ENCODE assay signal across 8 mouse cellular contexts in genomic region chr11:6273607-6274006, GRCm38 (mm10). TPM values are rescaled to one million over a fixed set of nuclear protein-coding genes. Genes with fewer than 3 reads are reported as not detected.
DNase-seq lines count a peak whose midpoint lies in the region; ATAC-seq and TF ChIP-seq lines count a peak whose summit lies in the region.

No protein-coding gene starts in this region.

- H3K9ac ChIP-seq in hindbrain, embryonic 14.5 days: peak overlapping the region; percentile 93
- peak overlapping the region; percentile 90 for H3K9ac ChIP-seq in liver, embryonic 15.5 days

- H3K4me1 ChIP-seq in G1E (ENCODE audit: insufficient read depth, low read depth, low read length): peaks cover 27% of the 10 kb centered on the region
- peaks cover 25% of the 10 kb centered on the region for H3K4me1 ChIP-seq in hindbrain, embryonic 14.5 days (replicated peaks; ENCODE audit: control insufficient read depth, insufficient read depth, low read length)
- peaks cover 24% of the 10 kb centered on the region for H3K4me1 ChIP-seq in liver, embryonic 15.5 days (replicated peaks)

- no peak for TF ChIP-seq CTCF in G1E (IDR thresholded peaks at IDR 0.05; ENCODE audit: low read depth, low read length)

- H3K27me3 ChIP-seq in G1E (ENCODE audit: insufficient read depth, low read length): no peaks in the 10 kb centered on the region
- H3K27me3 ChIP-seq in hindbrain, embryonic 14.5 days (ENCODE audit: control insufficient read depth, insufficient read depth, low read length): no peaks in the 10 kb centered on the region
- no peaks in the 10 kb centered on the region for H3K27me3 ChIP-seq in liver, embryonic 15.5 days

- peak overlapping the region; percentile 97 for H3K4me3 ChIP-seq in G1E (ENCODE audit: low read depth, low read length)
- peak overlapping the region; percentile 85 for H3K4me3 ChIP-seq in hindbrain, embryonic 14.5 days (replicated peaks; ENCODE audit: low read length)
- peak overlapping the region; percentile 91 for H3K4me3 ChIP-seq in liver, embryonic 15.5 days (replicated peaks)

- 0 out of 2 replicates have a peak, but pooled peaks have one; percentile 11 for ATAC-seq in frontal cortex, adult (ENCODE audit: low TSS enrichment)
- ATAC-seq in G1E (ENCODE audit: extremely low read depth, insufficient number of reproducible peaks, low FRiP score, poor library complexity, severe bottlenecking): no peak
- ATAC-seq in hindbrain, embryonic 14.5 days (ENCODE audit: low FRiP score): no peak
- no peak for ATAC-seq in liver, embryonic 15.5 days (ENCODE audit: insufficient read depth)
- ATAC-seq in erythroid progenitor cell, adult 5-6 weeks (replicated peaks; ENCODE audit: low FRiP score, poor library complexity, severe bottlenecking): no peak

- DNase-seq in frontal cortex, postnatal 25 days (ENCODE audit: low spot score in 2 of 2): no peak
- DNase-seq in G1E (ENCODE audit: low spot score): no peak
- no peak for DNase-seq in hindbrain, embryonic 14.5 days (ENCODE audit: low spot score)
- DNase-seq in layer of hippocampus, postnatal 25 days (ENCODE audit: extremely low spot score in 1 of 2, low spot score in 1 of 2): no peak
- DNase-seq in frontal cortex, postnatal 10 days (ENCODE audit: low spot score in 2 of 2): no peak

- WGBS in hindbrain, embryonic 14.5 days: 59% methylated on average over 11 of the region's 11 CpGs
- WGBS in liver, embryonic 15.5 days (ENCODE audit: insufficient replicate concordance): 28% methylated on average over 11 of the region's 11 CpGs

- no peak overlapping the region for H3K27ac ChIP-seq in hindbrain, embryonic 14.5 days
- H3K27ac ChIP-seq in liver, embryonic 15.5 days (replicated peaks): no peak overlapping the region

- H3K9me3 ChIP-seq in G1E (replicated peaks): no peaks in the 10 kb centered on the region
- no peaks in the 10 kb centered on the region for H3K9me3 ChIP-seq in hindbrain, embryonic 14.5 days (ENCODE audit: control insufficient read depth, low read length)
- no peaks in the 10 kb centered on the region for H3K9me3 ChIP-seq in liver, embryonic 15.5 days (replicated peaks)

- H3K4me2 ChIP-seq in hindbrain, embryonic 14.5 days (replicated peaks): peak overlapping the region; percentile 96
- peak overlapping the region; percentile 95 for H3K4me2 ChIP-seq in liver, embryonic 15.5 days

- peaks cover 45% of the 10 kb centered on the region for H3K36me3 ChIP-seq in G1E (replicated peaks)
- peaks cover 40% of the 10 kb centered on the region for H3K36me3 ChIP-seq in hindbrain, embryonic 14.5 days (replicated peaks; ENCODE audit: control insufficient read depth, insufficient read depth)
- H3K36me3 ChIP-seq in liver, embryonic 15.5 days (replicated peaks): peaks cover 19% of the 10 kb centered on the region

RNA-seq across cellular contexts. Expression of gene Tmed4, which starts 1.1 kb away (rescaled TPM):
- total RNA-seq in G1E (2014; fragmentation: Nextera tagmentation): 39.7 and 45.1 TPM in 2 replicates
- total RNA-seq in G1E (2017): 34.7 and 36.1 TPM in 2 replicates
- 33.2 and 38.1 TPM in 2 replicates for polyA plus RNA-seq in G1E (2012)
- 117 and 121 TPM in 2 replicates for polyA plus RNA-seq in hindbrain, embryonic 14.5 days (2014; fragmentation: Nextera tagmentation; extraction: Ambion mirVana)
- polyA plus RNA-seq in liver, embryonic 15.5 days (2015; fragmentation: Nextera tagmentation; extraction: Ambion mirVana): 39.8 and 41.4 TPM in 2 replicates
- 100 to 1,000 TPM; 102 TPM for total RNA-seq in layer of hippocampus, postnatal 25 days (2021)
- 13.4 and 13.7 TPM in 2 replicates for total RNA-seq in erythroid progenitor cell, adult 5-6 weeks (2015; ENCODE audit: low replicate concordance)
- total RNA-seq in erythroid progenitor cell, adult 5-6 weeks (2017; ENCODE audit: low replicate concordance): 5.1 and 12.1 TPM in 2 replicates

RNA-seq across cellular contexts. Expression of gene Ddx56, which starts 6.0 kb away (rescaled TPM):
- total RNA-seq in G1E (2014; fragmentation: Nextera tagmentation) (35.8 and 40.6 TPM in 2 replicates), G1E (2017) (42.5 and 47.4 TPM in 2 replicates)
- 16.9 and 20.4 TPM in 2 replicates for polyA plus RNA-seq in G1E (2012)
- polyA plus RNA-seq in hindbrain, embryonic 14.5 days (2014; fragmentation: Nextera tagmentation; extraction: Ambion mirVana): 68.1 and 69.9 TPM in 2 replicates
- polyA plus RNA-seq in liver, embryonic 15.5 days (2015; fragmentation: Nextera tagmentation; extraction: Ambion mirVana): 44.0 and 44.1 TPM in 2 replicates
- total RNA-seq in layer of hippocampus, postnatal 25 days (2021): 10 to 100 TPM; 41.4 to 43.1 TPM
- total RNA-seq in erythroid progenitor cell, adult 5-6 weeks (2015; ENCODE audit: low replicate concordance): 8.4 and 11.2 TPM in 2 replicates
- 3.2 and 6.4 TPM in 2 replicates for total RNA-seq in erythroid progenitor cell, adult 5-6 weeks (2017; ENCODE audit: low replicate concordance)

RNA-seq across cellular contexts. Expression of gene Ogdh, which starts 17.8 kb away (rescaled TPM):
- total RNA-seq in G1E (2014; fragmentation: Nextera tagmentation) (97.5 and 108 TPM in 2 replicates), G1E (2017) (57.7 and 65.5 TPM in 2 replicates)
- 33.1 and 49.5 TPM in 2 replicates for polyA plus RNA-seq in G1E (2012)
- 123 and 130 TPM in 2 replicates for polyA plus RNA-seq in hindbrain, embryonic 14.5 days (2014; fragmentation: Nextera tagmentation; extraction: Ambion mirVana)
- polyA plus RNA-seq in liver, embryonic 15.5 days (2015; fragmentation: Nextera tagmentation; extraction: Ambion mirVana): 89.7 and 97.6 TPM in 2 replicates
- total RNA-seq in layer of hippocampus, postnatal 25 days (2021): 100 to 1,000 TPM; 229 to 239 TPM
- 112 and 117 TPM in 2 replicates for total RNA-seq in erythroid progenitor cell, adult 5-6 weeks (2015; ENCODE audit: low replicate concordance)
- total RNA-seq in erythroid progenitor cell, adult 5-6 weeks (2017; ENCODE audit: low replicate concordance): 81.0 and 99.9 TPM in 2 replicates

RNA-seq across cellular contexts. Expression of gene Npc1l1, which starts 43.7 kb away (rescaled TPM):
- 0.24 TPM in 1 of 2 replicates, not detected in the other for total RNA-seq in G1E (2014; fragmentation: Nextera tagmentation)
- 0.06 and 0.16 TPM in 2 replicates for total RNA-seq in G1E (2017)
- polyA plus RNA-seq in G1E (2012): not detected in 2 replicates
- 0.04 and 0.14 TPM in 2 replicates for polyA plus RNA-seq in hindbrain, embryonic 14.5 days (2014; fragmentation: Nextera tagmentation; extraction: Ambion mirVana)
- polyA plus RNA-seq in liver, embryonic 15.5 days (2015; fragmentation: Nextera tagmentation; extraction: Ambion mirVana): 0.06 and 0.13 TPM in 2 replicates
- under 1 TPM; 0.15 to 0.26 TPM for total RNA-seq in layer of hippocampus, postnatal 25 days (2021)
- total RNA-seq in erythroid progenitor cell, adult 5-6 weeks (2015; ENCODE audit: low replicate concordance): not detected in 2 replicates
- total RNA-seq in erythroid progenitor cell, adult 5-6 weeks (2017; ENCODE audit: low replicate concordance): not detected in 2 replicates
